Mouse (Mus musculus) cerebellum, postnatal 4 days (tissue): ENCODE data around the gene Hist1h3d.
A peak's percentile ranks its signal among the peaks of the same experiment; 100 is the strongest.
"Not testable (repeated sequence)": the region's sequence is repeated elsewhere in the genome, so short reads cannot be mapped to it uniquely, and the experiment has no call there.

ENCODE experiments used
- DNase-seq, 2 experiments: peaks; one replicate each; pipeline ENCODE4 v3.0.0; 2022; ENCODE audit warnings: low spot score in 2 of 2, mixed read lengths in 1 of 2

The Hist1h3d gene

GRCm38 (mm10) chr13:23585029-23585441 lies 9.5 kb downstream of the Hist1h3d start:
- DNase-seq = peak in 1 of 2 experiments; percentile 50

GRCm38 (mm10) chr13:23585442-23586098 lies 10.0 kb downstream of the Hist1h3d start:
- peak in 1 of 2 experiments; percentile 53 for DNase-seq

GRCm38 (mm10) chr13:23586099-23586939 lies 10.8 kb downstream of the Hist1h3d start:
- DNase-seq = no peak

- no peak for DNase-seq
These were observed 11.3 kb downstream of the Hist1h3d start for GRCm38 (mm10) chr13:23586940-23587225.

- no peak for DNase-seq
These were observed 15.6 kb downstream of the Hist1h3d start for GRCm38 (mm10) chr13:23591206-23591605.

- DNase-seq = not testable (repeated sequence)
These were observed 16.3 kb downstream of the Hist1h3d start for GRCm38 (mm10) chr13:23591886-23592285.

- DNase-seq = no peak
These were observed 17.1 kb downstream of the Hist1h3d start for GRCm38 (mm10) chr13:23592614-23593013.

- no peak for DNase-seq
These were observed 17.6 kb downstream of the Hist1h3d start for GRCm38 (mm10) chr13:23593051-23593770.

GRCm38 (mm10) chr13:23595185-23595584 lies 19.6 kb downstream of the Hist1h3d start:
- no peak for DNase-seq

GRCm38 (mm10) chr13:23595622-23596372 lies 20.2 kb downstream of the Hist1h3d start:
- no peak for DNase-seq

GRCm38 (mm10) chr13:23597957-23598356 lies 22.4 kb downstream of the Hist1h3d start:
- peak; percentile 63 to 76 for DNase-seq

GRCm38 (mm10) chr13:23603182-23603699 lies 27.7 kb downstream of the Hist1h3d start:
- no peak for DNase-seq

- no peak for DNase-seq
These were observed 28.9 kb downstream of the Hist1h3d start for GRCm38 (mm10) chr13:23604452-23604851.

GRCm38 (mm10) chr13:23605052-23605451 lies 29.5 kb downstream of the Hist1h3d start:
- DNase-seq = no peak

- DNase-seq = no peak
These were observed 33.6 kb downstream of the Hist1h3d start for GRCm38 (mm10) chr13:23609209-23609608.

- DNase-seq = no peak
These were observed 34.3 kb downstream of the Hist1h3d start for GRCm38 (mm10) chr13:23609844-23610243.

- no peak for DNase-seq
These were observed 34.8 kb downstream of the Hist1h3d start for GRCm38 (mm10) chr13:23610393-23610792.

GRCm38 (mm10) chr13:23611638-23612037 lies 36.1 kb downstream of the Hist1h3d start:
- no peak for DNase-seq

- DNase-seq = no peak
These were observed 44.6 kb downstream of the Hist1h3d start for GRCm38 (mm10) chr13:23620056-23620732.

- peak in 1 of 2 experiments; percentile 53 for DNase-seq
These were observed 45.4 kb downstream of the Hist1h3d start, which contains the start of gene Hist1h2be for GRCm38 (mm10) chr13:23620733-23621531. Gene Hist1h2be, minus strand, starts transcription at chr13:23621124.
